Mouse (Mus musculus) CD8-positive naive resting alpha-beta T cell, adult 57 days (primary cell): ENCODE results near the gene Gm572. TPM values are rescaled to one million over a fixed set of nuclear protein-coding genes. Genes with fewer than 3 reads are reported as not detected.

Experiments
- total RNA-seq: library from RNA; stranded (reverse); gene quantifications from one replicate; pipeline ENCODE4 v1.2.4, GENCODE M21; 2023

The Gm572 gene
- total RNA-seq = not detected

DNA sequence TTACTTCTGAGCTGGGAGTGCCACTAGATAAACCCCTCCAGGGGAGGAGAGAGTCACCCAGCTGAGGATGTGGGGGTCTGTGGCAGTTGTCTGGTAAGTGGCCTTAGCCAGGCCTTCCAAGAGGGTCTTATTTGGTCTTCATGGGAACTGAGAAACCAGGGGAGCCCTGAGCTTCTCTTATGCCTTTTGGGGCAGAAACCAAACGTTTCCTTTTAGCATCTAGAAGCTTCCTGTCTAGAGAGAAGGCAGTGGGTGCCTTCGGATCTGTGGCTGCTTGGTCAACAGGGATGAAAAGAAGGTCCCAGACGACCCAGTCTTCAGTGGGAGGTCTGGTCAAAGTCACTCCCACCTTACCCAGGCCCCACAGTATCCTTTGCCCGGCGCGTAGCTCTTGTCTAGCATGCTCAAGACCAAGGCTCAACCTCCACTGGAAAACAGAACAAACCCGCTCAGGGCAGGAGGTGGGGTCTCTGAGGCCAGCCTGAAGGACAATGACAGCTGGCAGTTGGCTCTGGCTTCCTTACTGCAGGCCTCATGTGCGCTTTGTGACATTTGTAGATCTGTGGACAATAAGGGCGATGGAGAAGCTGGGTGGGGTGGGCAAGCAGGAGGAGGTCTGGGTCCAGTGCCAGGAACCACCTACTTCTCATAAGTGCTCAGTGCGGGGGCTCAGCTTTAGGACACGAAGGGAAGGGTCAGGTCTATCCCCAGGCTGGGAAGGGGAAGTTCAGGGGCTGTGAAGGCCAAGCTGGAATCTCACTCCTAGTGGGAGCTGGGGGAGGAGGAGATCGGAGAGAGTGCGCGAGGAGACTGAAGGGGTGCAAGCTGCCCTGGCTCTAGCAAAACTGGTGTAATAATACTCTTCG lies at the start of gene Gm572:
Gene Gm572, plus strand, starts transcription at position 27 of the 866 bp plus-strand sequence.

DNA sequence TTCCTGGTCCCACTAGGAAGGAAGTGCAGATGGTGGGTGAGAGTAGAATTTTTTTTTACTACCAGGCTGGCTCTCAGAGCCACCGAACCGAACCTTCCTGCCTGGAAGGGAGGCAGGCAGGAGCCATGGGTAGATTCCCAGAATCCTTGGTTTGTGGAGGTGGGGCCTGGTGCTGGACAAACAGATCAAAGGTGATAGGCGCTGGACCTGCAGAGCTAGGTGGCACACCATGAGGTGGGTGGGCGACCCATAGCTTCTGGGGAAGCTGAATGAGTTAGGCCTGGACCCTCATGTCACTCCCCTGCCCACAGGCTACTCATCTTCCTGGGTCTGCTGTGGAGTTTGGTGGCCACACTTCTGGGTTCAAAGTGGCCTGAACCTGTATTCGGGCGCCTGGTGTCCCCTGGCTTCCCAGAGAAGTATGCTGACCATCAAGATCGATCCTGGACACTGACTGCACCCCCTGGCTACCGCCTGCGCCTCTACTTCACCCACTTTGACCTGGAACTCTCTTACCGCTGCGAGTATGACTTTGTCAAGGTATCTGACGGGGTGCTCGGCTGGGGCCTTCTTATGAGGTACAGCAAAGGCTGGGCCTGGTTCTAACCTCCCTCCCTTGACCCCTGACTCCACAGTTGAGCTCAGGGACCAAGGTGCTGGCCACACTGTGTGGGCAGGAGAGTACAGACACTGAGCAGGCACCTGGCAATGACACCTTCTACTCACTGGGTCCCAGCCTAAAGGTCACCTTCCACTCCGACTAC lies 40.6 kb upstream of the Gm572 start, which contains the start of gene Masp2:
Gene Masp2, plus strand, starts transcription at position 198 of the 764 bp plus-strand sequence.

DNA sequence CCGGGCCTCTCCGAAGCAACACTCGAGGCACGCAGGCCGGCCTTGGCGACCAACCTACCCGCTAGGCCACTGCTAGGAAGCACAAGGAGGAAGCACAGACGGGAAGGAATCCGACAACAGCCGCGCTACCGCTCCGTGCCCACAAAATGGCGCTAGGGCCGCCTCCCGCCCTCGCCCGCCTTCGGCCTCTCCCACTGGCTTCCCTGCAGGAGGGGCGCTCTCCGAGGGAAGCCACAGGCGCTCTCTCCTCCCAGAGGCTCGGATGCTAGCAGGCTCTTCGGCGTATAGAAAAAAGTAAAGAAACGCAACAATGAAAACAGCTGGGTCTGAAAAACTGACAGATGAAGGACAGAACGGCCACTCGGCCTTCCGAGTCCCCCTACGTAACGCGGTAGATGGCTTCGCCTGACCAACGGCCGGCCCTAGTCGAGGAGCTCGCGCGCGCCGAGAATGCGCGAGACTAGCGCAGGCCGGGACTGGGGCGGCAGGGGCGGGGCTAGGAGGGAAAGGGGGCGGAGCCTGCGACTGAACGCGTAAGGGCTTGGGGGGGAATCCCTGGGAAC lies 16.4 kb upstream of the Gm572 start, which contains the start of gene Tardbp:
Gene Tardbp, minus strand, starts transcription at position 397 of the 563 bp plus-strand sequence.

Other genes with a start within 250 kb of the Gm572 start
- 7.8 TPM for gene Ubiad1, start 198.5 kb upstream of the Gm572 start, total RNA-seq
- gene Mtor, start 194.7 kb upstream of the Gm572 start, total RNA-seq = 41.3 TPM
- gene Angptl7, start 142.9 kb upstream of the Gm572 start, total RNA-seq = not detected
- gene Exosc10, start 84.9 kb upstream of the Gm572 start, total RNA-seq = 103 TPM
- 38.1 TPM for gene Srm, start 51.8 kb upstream of the Gm572 start, total RNA-seq
- 1.7 TPM for gene Masp2, start 40.8 kb upstream of the Gm572 start, total RNA-seq
- 312 TPM for gene Tardbp, start 16.3 kb upstream of the Gm572 start, total RNA-seq
- gene Casz1, start 161.1 kb downstream of the Gm572 start, total RNA-seq = 9.8 TPM